Mouse (Mus musculus) myocyte (in vitro differentiated cells): ENCODE measurements around the gene Gm16253. TPM values are rescaled to one million over a fixed set of nuclear protein-coding genes. Genes with fewer than 3 reads are reported as not detected.

Source experiments
- H3K27me3 ChIP-seq: one replicate; pipeline ENCODE4 v1.6.1; 2011; ENCODE audit not compliant: control insufficient read depth, insufficient read depth, insufficient read length
- H3K36me3 ChIP-seq: one replicate; pipeline ENCODE4 v1.6.1; 2011; ENCODE audit not compliant: control insufficient read depth, insufficient read depth
- H3K4me2 ChIP-seq: one replicate; pipeline ENCODE4 v1.6.1; 2011; ENCODE audit warnings: low read depth, control low read depth
- H3K4me3 ChIP-seq: one replicate; pipeline ENCODE4 v1.5.1; 2011; ENCODE audit warnings: mild to moderate bottlenecking, control low read depth, moderate library complexity
- H3K79me2 ChIP-seq: one replicate; pipeline ENCODE4 v1.6.1; 2011; ENCODE audit not compliant: control insufficient read depth, insufficient read depth
- H3ac ChIP-seq: one replicate; pipeline ENCODE4 v1.6.1; 2011; ENCODE audit not compliant: control insufficient read depth, insufficient read length
- CEBPB ChIP-seq: IDR thresholded peaks from 2 replicates; pipeline ENCODE4 v1.6.1; 2011; ENCODE audit warnings: mild to moderate bottlenecking, moderate library complexity; ENCODE audit not compliant: poor library complexity, insufficient read depth, severe bottlenecking
- E2F4 ChIP-seq: IDR thresholded peaks from one replicate; pipeline ENCODE4 v1.6.1; 2011; ENCODE audit warnings: mild to moderate bottlenecking, control low read depth, moderate library complexity; ENCODE audit not compliant: insufficient read depth
- MAX ChIP-seq: IDR thresholded peaks from one replicate; pipeline ENCODE4 v1.6.1; 2011; ENCODE audit warnings: low read depth, mild to moderate bottlenecking, control low read depth
- MYOD1 ChIP-seq, 3 experiments: IDR thresholded peaks; one replicate each; pipeline ENCODE4 v1.6.1; 2011; ENCODE audit warnings: control low read depth in 2 of 3, low read depth in 2 of 3, mild to moderate bottlenecking in 2 of 3, moderate library complexity in 1 of 3; ENCODE audit not compliant: insufficient read length in 2 of 3, control insufficient read depth in 1 of 3
- MYOG ChIP-seq, 3 experiments: IDR thresholded peaks; one replicate each; pipeline ENCODE4 v1.6.1; 2011; ENCODE audit warnings: control low read depth in 2 of 3, low read depth in 2 of 3, mild to moderate bottlenecking in 2 of 3; ENCODE audit not compliant: insufficient read length in 2 of 3, control insufficient read depth in 1 of 3, insufficient read depth in 1 of 3
- POLR2A ChIP-seq: IDR thresholded peaks from one replicate; pipeline ENCODE4 v1.6.1; 2011; ENCODE audit warnings: low read depth, mild to moderate bottlenecking, control low read depth, moderate library complexity; ENCODE audit not compliant: insufficient read length
- POLR2AphosphoS2 ChIP-seq: IDR thresholded peaks from one replicate; pipeline ENCODE4 v1.6.1; 2011; ENCODE audit warnings: low read depth, control low read depth; ENCODE audit not compliant: insufficient read length
- REST ChIP-seq: IDR thresholded peaks from one replicate; pipeline ENCODE4 v1.6.1; 2011; ENCODE audit warnings: mild to moderate bottlenecking, control low read depth, moderate library complexity; ENCODE audit not compliant: insufficient read depth, insufficient read length
- SRF ChIP-seq: IDR thresholded peaks from one replicate; pipeline ENCODE4 v1.6.1; 2011; ENCODE audit warnings: low read depth; ENCODE audit not compliant: control insufficient read depth, insufficient read length
- TCF12 ChIP-seq: IDR thresholded peaks from one replicate; pipeline ENCODE4 v1.6.1; 2011; ENCODE audit warnings: mild to moderate bottlenecking, control low read depth; ENCODE audit not compliant: poor library complexity, insufficient read depth, severe bottlenecking
- TCF3 ChIP-seq: IDR thresholded peaks from one replicate; pipeline ENCODE4 v1.6.1; 2011; ENCODE audit warnings: low read depth, control low read depth; ENCODE audit not compliant: insufficient read length
- USF1 ChIP-seq: IDR thresholded peaks from one replicate; pipeline ENCODE4 v1.6.1; 2011; ENCODE audit warnings: low read depth, mild to moderate bottlenecking, control low read depth, moderate library complexity
- polyA plus RNA-seq: library from polyadenylated mRNA; unstranded; fragments of >200 nt; fragmentation: generic; extraction: Trizol; gene quantifications from one replicate; pipeline ENCODE4 v1.2.1, GENCODE M21; 2012; ENCODE audit warnings: missing spikeins

Gene Gm16253
- polyA plus RNA-seq: 0.25 TPM

- Histone ChIP-seq H3K79me2 (no peaks in the 10 kb centered on the region), H3K27me3 (no peaks in the 10 kb centered on the region), H3K4me3 (peak within 1 kb of the TSS; percentile 23), H3ac (no peak within 1 kb of the TSS), H3K36me3 (peaks cover 4% of the 10 kb centered on the region), H3K4me2 (peak within 1 kb of the TSS; percentile 99)
- peak; percentile 71 for TF ChIP-seq POLR2A
- peak; percentile 87 for TF ChIP-seq POLR2AphosphoS2
- no peak for TF ChIP-seq USF1
These were observed at the start of gene Gm16253 for GRCm38 (mm10) chr3:96576690-96577541. Gene Gm16253, plus strand, starts transcription at chr3:96576984.

DNA sequence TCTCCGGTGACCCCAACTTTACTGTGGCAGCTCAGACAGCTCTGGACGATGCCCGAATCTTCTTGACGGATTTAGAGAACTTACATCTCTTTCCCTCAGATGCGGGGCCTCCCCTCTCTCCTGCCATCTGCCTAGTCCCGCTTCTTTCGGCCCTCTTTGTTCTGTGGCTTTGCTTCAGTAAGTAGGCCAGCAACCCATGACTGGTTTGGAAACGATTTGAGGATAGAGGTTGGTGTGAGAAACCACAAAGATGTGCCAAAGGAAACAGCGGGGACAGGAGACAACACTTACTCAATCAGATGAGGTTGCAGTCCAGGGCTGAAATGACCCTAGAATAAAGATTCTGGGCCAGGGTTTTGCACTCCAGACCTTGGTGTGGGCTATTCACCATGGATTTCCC lies 48.3 kb upstream of the Gm16253 start:
- no peak overlapping the region for H3K4me2 ChIP-seq
- H3K36me3 ChIP-seq: no peaks in the 10 kb centered on the region
- no peaks in the 10 kb centered on the region for H3K27me3 ChIP-seq
- H3K79me2 ChIP-seq: no peaks in the 10 kb centered on the region
- no peak overlapping the region for H3K4me3 ChIP-seq
- no peak overlapping the region for H3ac ChIP-seq
- TF ChIP-seq SRF (no peak), USF1 (no peak), CEBPB (no peak), POLR2A (no peak), TCF12 (no peak), TCF3 (no peak), REST (no peak), MAX (no peak), MYOD1 (IDR thresholded peaks at IDR 0.05; ENCODE audit: control insufficient read depth in 1 of 3, insufficient read length in 2 of 3, low read depth in 2 of 3) (no peak), POLR2AphosphoS2 (no peak), E2F4 (no peak), MYOG (IDR thresholded peaks at IDR 0.05; ENCODE audit: control insufficient read depth in 1 of 3, insufficient read depth in 1 of 3, insufficient read length in 2 of 3, low read depth in 2 of 3) (no peak)

GRCm38 (mm10) chr3:96532050-96532449 lies 44.7 kb upstream of the Gm16253 start:
- Histone ChIP-seq H3K79me2 (no peaks in the 10 kb centered on the region), H3K4me2 (no peak overlapping the region), H3ac (no peak overlapping the region), H3K4me3 (no peak overlapping the region), H3K27me3 (no peaks in the 10 kb centered on the region), H3K36me3 (no peaks in the 10 kb centered on the region)
- TF ChIP-seq REST: no peak
- TF ChIP-seq MAX: no peak
- no peak for TF ChIP-seq SRF
- no peak for TF ChIP-seq E2F4
- TF ChIP-seq MYOG (IDR thresholded peaks at IDR 0.05; ENCODE audit: control insufficient read depth in 1 of 3, insufficient read depth in 1 of 3, insufficient read length in 2 of 3, low read depth in 2 of 3): no peak

DNA sequence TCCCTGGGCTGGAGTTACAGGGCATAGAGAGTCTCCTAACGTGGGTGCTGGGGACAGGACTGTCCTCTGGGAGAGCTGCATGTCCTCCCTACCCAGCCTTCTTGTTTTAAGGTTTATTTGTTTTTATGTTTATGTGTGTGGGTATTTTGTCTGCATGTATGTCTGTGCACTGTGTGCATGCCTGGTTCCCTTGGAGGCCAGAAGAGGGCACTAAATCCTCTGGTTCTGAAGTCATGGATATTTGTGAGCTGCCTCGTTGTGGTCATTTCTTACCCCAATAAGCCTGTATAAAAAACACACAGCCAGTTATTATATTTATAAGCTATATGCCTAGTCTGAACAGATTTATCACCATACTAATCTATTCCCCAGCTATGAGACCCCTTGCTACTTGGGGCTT lies 42.5 kb upstream of the Gm16253 start:
- H3K36me3 ChIP-seq: no peaks in the 10 kb centered on the region
- no peaks in the 10 kb centered on the region for H3K27me3 ChIP-seq
- H3K4me2 ChIP-seq: no peak overlapping the region
- no peak overlapping the region for H3K4me3 ChIP-seq
- TF ChIP-seq SRF (no peak), E2F4 (no peak), MAX (no peak)
- H3ac ChIP-seq: no peak overlapping the region
- no peaks in the 10 kb centered on the region for H3K79me2 ChIP-seq

DNA sequence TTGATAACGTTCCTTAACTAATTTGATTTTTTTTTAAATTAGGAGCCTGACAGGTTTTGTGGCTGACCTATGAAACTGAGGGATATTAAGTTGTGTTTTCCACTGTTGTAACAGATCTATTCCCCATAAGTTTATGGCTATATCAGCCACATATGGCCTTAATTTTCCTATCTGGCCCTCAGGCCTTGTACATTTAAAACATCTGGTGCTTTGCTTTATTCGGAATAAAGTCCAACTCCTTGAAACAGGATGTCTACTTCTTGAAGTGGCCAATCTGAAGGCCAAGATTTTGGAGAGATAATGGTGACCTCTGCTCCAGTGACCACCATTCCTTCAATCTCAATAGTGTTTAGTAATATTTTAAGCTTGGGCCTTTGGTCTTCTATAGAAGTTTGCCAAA lies 37.5 kb upstream of the Gm16253 start:
- Histone ChIP-seq H3K36me3 (no peaks in the 10 kb centered on the region), H3K4me3 (no peak overlapping the region), H3K4me2 (no peak overlapping the region), H3K27me3 (peaks cover 10% of the 10 kb centered on the region), H3K79me2 (no peaks in the 10 kb centered on the region), H3ac (no peak overlapping the region)
- TF ChIP-seq MYOD1 (IDR thresholded peaks at IDR 0.05; ENCODE audit: control insufficient read depth in 1 of 3, insufficient read length in 2 of 3, low read depth in 2 of 3) (no peak), E2F4 (no peak), POLR2AphosphoS2 (no peak), REST (no peak), MAX (no peak), TCF3 (no peak), CEBPB (no peak), MYOG (IDR thresholded peaks at IDR 0.05; ENCODE audit: control insufficient read depth in 1 of 3, insufficient read depth in 1 of 3, insufficient read length in 2 of 3, low read depth in 2 of 3) (no peak), POLR2A (no peak), SRF (no peak), TCF12 (no peak), USF1 (no peak)
